Mouse (Mus musculus): ENCODE results near the gene Slc39a1.
A peak's percentile ranks its signal among the peaks of the same experiment; 100 is the strongest.
"Not testable (repeated sequence)": the region's sequence is repeated elsewhere in the genome, so short reads cannot be mapped to it uniquely, and the experiment has no call there.

The Slc39a1 gene

GRCm38 (mm10) chr3:90265932-90266741 lies 18.2 kb downstream of the Slc39a1 start:
- peak; percentile 61 to 69 for DNase-seq (ENCODE audit: low spot score in 2 of 2)

- DNase-seq (ENCODE audit: low spot score in 2 of 2): peak in 1 of 2 experiments; percentile 10
Measured at GRCm38 (mm10) chr3:90266901-90267775, 19.2 kb downstream of the Slc39a1 start.

- no peak for DNase-seq (ENCODE audit: low spot score in 2 of 2)
Measured at GRCm38 (mm10) chr3:90268190-90268589, 20.2 kb downstream of the Slc39a1 start.

GRCm38 (mm10) chr3:90268971-90269370 lies 21.0 kb downstream of the Slc39a1 start:
- DNase-seq (ENCODE audit: low spot score in 2 of 2): no peak

- no peak for DNase-seq (ENCODE audit: low spot score in 2 of 2)
Measured at GRCm38 (mm10) chr3:90270784-90271183, 22.8 kb downstream of the Slc39a1 start.

GRCm38 (mm10) chr3:90272170-90272569 lies 24.2 kb downstream of the Slc39a1 start:
- DNase-seq (ENCODE audit: low spot score in 2 of 2): no peak

- DNase-seq (ENCODE audit: low spot score in 2 of 2): no peak
Measured at GRCm38 (mm10) chr3:90273855-90274254, 25.9 kb downstream of the Slc39a1 start.

- no peak for DNase-seq (ENCODE audit: low spot score in 2 of 2)
Measured at GRCm38 (mm10) chr3:90275286-90275685, 27.3 kb downstream of the Slc39a1 start.

- DNase-seq (ENCODE audit: low spot score in 2 of 2): no peak
Measured at GRCm38 (mm10) chr3:90276858-90277257, 28.9 kb downstream of the Slc39a1 start.

- DNase-seq (ENCODE audit: low spot score in 2 of 2): no peak
Measured at GRCm38 (mm10) chr3:90277793-90278192, 29.8 kb downstream of the Slc39a1 start.

- no peak for DNase-seq (ENCODE audit: low spot score in 2 of 2)
Measured at GRCm38 (mm10) chr3:90278211-90278610, 30.2 kb downstream of the Slc39a1 start.

GRCm38 (mm10) chr3:90279216-90279615 lies 31.2 kb downstream of the Slc39a1 start:
- DNase-seq (ENCODE audit: low spot score in 2 of 2): no peak

GRCm38 (mm10) chr3:90279743-90280142 lies 31.8 kb downstream of the Slc39a1 start:
- no peak for DNase-seq (ENCODE audit: low spot score in 2 of 2)

- no peak for DNase-seq (ENCODE audit: low spot score in 2 of 2)
Measured at GRCm38 (mm10) chr3:90280708-90281107, 32.7 kb downstream of the Slc39a1 start.

GRCm38 (mm10) chr3:90284150-90284549 lies 36.2 kb downstream of the Slc39a1 start:
- no peak for DNase-seq (ENCODE audit: low spot score in 2 of 2)

GRCm38 (mm10) chr3:90289403-90289802 lies 41.4 kb downstream of the Slc39a1 start:
- DNase-seq (ENCODE audit: low spot score in 2 of 2): not testable (repeated sequence)

- no peak for DNase-seq (ENCODE audit: low spot score in 2 of 2)
Measured at GRCm38 (mm10) chr3:90290602-90291001, 42.6 kb downstream of the Slc39a1 start.

GRCm38 (mm10) chr3:90291982-90292344 lies 44.0 kb downstream of the Slc39a1 start:
- no peak for DNase-seq (ENCODE audit: low spot score in 2 of 2)

- DNase-seq (ENCODE audit: low spot score in 2 of 2): peak; percentile 98 to 99
Measured at GRCm38 (mm10) chr3:90292345-90293275, 44.6 kb downstream of the Slc39a1 start, which contains the start of gene Gatad2b. Gene Gatad2b, plus strand, starts transcription at chr3:90293178.

GRCm38 (mm10) chr3:90293352-90294063 lies 45.5 kb downstream of the Slc39a1 start:
- DNase-seq (ENCODE audit: low spot score in 2 of 2): peak in 1 of 2 experiments; percentile 27

- DNase-seq (ENCODE audit: low spot score in 2 of 2): no peak
Measured at GRCm38 (mm10) chr3:90294064-90294440, 46.1 kb downstream of the Slc39a1 start.

Data from natural killer cell, adult 2 months (primary cell).